Mouse (Mus musculus) C2C12 (cell line): ENCODE results near the gene Erbb4. TPM values are rescaled to one million over a fixed set of nuclear protein-coding genes. Genes with fewer than 3 reads are reported as not detected.

Source experiments
- H3K27me3 ChIP-seq: one replicate; pipeline ENCODE4 v1.6.1; 2011; ENCODE audit not compliant: control insufficient read depth, insufficient read depth, insufficient read length
- H3K36me3 ChIP-seq: one replicate; pipeline ENCODE4 v1.6.1; 2011; ENCODE audit not compliant: control insufficient read depth, insufficient read depth
- H3K4me3 ChIP-seq: one replicate; pipeline ENCODE4 v1.5.1; 2011; ENCODE audit warnings: mild to moderate bottlenecking, control low read depth; ENCODE audit not compliant: poor library complexity, insufficient read depth, severe bottlenecking
- H3K79me2 ChIP-seq: one replicate; pipeline ENCODE4 v1.6.1; 2011; ENCODE audit not compliant: control insufficient read depth, insufficient read depth
- H3K79me3 ChIP-seq: one replicate; pipeline ENCODE4 v1.6.1; 2011; ENCODE audit warnings: low read depth, control low read depth
- H3ac ChIP-seq: one replicate; pipeline ENCODE3; 2011; ENCODE audit warnings: low read depth; ENCODE audit not compliant: control insufficient read depth, insufficient read length
- CEBPB ChIP-seq: IDR thresholded peaks from one replicate; pipeline ENCODE4 v1.6.1; 2011; ENCODE audit warnings: low read depth, mild to moderate bottlenecking, control low read depth, moderate library complexity
- CTCF ChIP-seq: IDR thresholded peaks from one replicate; pipeline ENCODE4 v1.5.1; 2011; ENCODE audit not compliant: control insufficient read depth, insufficient read depth, insufficient read length
- FOSL1 ChIP-seq: IDR thresholded peaks from one replicate; pipeline ENCODE4 v1.8.0; 2011; ENCODE audit warnings: mild to moderate bottlenecking, low read length; ENCODE audit not compliant: poor library complexity, insufficient read depth, severe bottlenecking
- MAX ChIP-seq: IDR thresholded peaks from one replicate; pipeline ENCODE4 v1.6.1; 2011; ENCODE audit warnings: mild to moderate bottlenecking, control low read depth
- MYOD1 ChIP-seq: IDR thresholded peaks from one replicate; pipeline ENCODE4 v1.6.1; 2011; ENCODE audit warnings: low read depth; ENCODE audit not compliant: control insufficient read depth, insufficient read length
- MYOG ChIP-seq: IDR thresholded peaks from one replicate; pipeline ENCODE4 v1.6.1; 2011; ENCODE audit not compliant: control insufficient read depth, insufficient read length; ENCODE audit errors: extremely low read depth
- USF1 ChIP-seq: IDR thresholded peaks from one replicate; pipeline ENCODE4 v1.6.1; 2011; ENCODE audit warnings: low read depth, mild to moderate bottlenecking, control low read depth, moderate library complexity
- polyA plus RNA-seq: library from polyadenylated mRNA; unstranded; fragments of >200 nt; fragmentation: generic; extraction: Trizol; gene quantifications from one replicate; pipeline ENCODE4 v1.2.1, GENCODE M21; 2012; ENCODE audit warnings: missing spikeins

The Erbb4 gene
- polyA plus RNA-seq, 1 experiment, result not detected

GRCm38 (mm10) chr1:68134450-68134849, 973.4 kb downstream of the Erbb4 start:
- no peak overlapping the region for H3ac ChIP-seq
- no peaks in the 10 kb centered on the region for H3K27me3 ChIP-seq
- H3K79me2 ChIP-seq, result no peaks in the 10 kb centered on the region
- TF ChIP-seq MYOD1 (no peak), MAX (no peak), FOSL1 (no peak), CTCF (no peak), MYOG (no peak)
- H3K79me3 ChIP-seq, result no peaks in the 10 kb centered on the region
- H3K4me3 ChIP-seq, result no peak overlapping the region
- H3K36me3 ChIP-seq, result no peaks in the 10 kb centered on the region

- Histone ChIP-seq H3K79me3 (no peaks in the 10 kb centered on the region), H3ac (no peak overlapping the region), H3K36me3 (no peaks in the 10 kb centered on the region), H3K79me2 (no peaks in the 10 kb centered on the region), H3K4me3 (no peak overlapping the region), H3K27me3 (no peaks in the 10 kb centered on the region)
- TF ChIP-seq MAX, result no peak
- no peak for TF ChIP-seq MYOG
- no peak for TF ChIP-seq CEBPB
- TF ChIP-seq CTCF, result no peak
- TF ChIP-seq MYOD1, result no peak
- no peak for TF ChIP-seq USF1
- no peak for TF ChIP-seq FOSL1
Observed at GRCm38 (mm10) chr1:68123541-68123940, 984.3 kb downstream of the Erbb4 start.

GRCm38 (mm10) chr1:68120364-68120763, 987.5 kb downstream of the Erbb4 start:
- H3K4me3 ChIP-seq, result no peak overlapping the region
- TF ChIP-seq MAX (no peak), USF1 (no peak), MYOG (no peak), CTCF (no peak)
- no peaks in the 10 kb centered on the region for H3K79me2 ChIP-seq
- H3K36me3 ChIP-seq, result no peaks in the 10 kb centered on the region
- no peaks in the 10 kb centered on the region for H3K79me3 ChIP-seq
- H3ac ChIP-seq, result no peak overlapping the region
- H3K27me3 ChIP-seq, result no peaks in the 10 kb centered on the region

- no peak overlapping the region for H3ac ChIP-seq
- no peak overlapping the region for H3K4me3 ChIP-seq
- H3K79me3 ChIP-seq, result no peaks in the 10 kb centered on the region
- H3K27me3 ChIP-seq, result no peaks in the 10 kb centered on the region
- H3K79me2 ChIP-seq, result no peaks in the 10 kb centered on the region
- H3K36me3 ChIP-seq, result no peaks in the 10 kb centered on the region
- TF ChIP-seq MAX (no peak), CEBPB (no peak), USF1 (no peak), FOSL1 (no peak), MYOD1 (no peak)
Observed at GRCm38 (mm10) chr1:68115721-68116120, 992.1 kb downstream of the Erbb4 start.

GRCm38 (mm10) chr1:68106543-68106860, 1001.4 kb downstream of the Erbb4 start:
- Histone ChIP-seq H3K36me3 (no peaks in the 10 kb centered on the region), H3K4me3 (no peak overlapping the region), H3ac (no peak overlapping the region), H3K79me3 (no peaks in the 10 kb centered on the region), H3K79me2 (no peaks in the 10 kb centered on the region), H3K27me3 (no peaks in the 10 kb centered on the region)
- TF ChIP-seq MYOG, result no peak
- TF ChIP-seq MAX, result no peak
- no peak for TF ChIP-seq CEBPB
- no peak for TF ChIP-seq CTCF
- no peak for TF ChIP-seq MYOD1
- no peak for TF ChIP-seq USF1
- no peak for TF ChIP-seq FOSL1

- Histone ChIP-seq H3K4me3 (no peak overlapping the region), H3K79me3 (no peaks in the 10 kb centered on the region), H3K36me3 (no peaks in the 10 kb centered on the region), H3ac (no peak overlapping the region), H3K79me2 (no peaks in the 10 kb centered on the region), H3K27me3 (no peaks in the 10 kb centered on the region)
- TF ChIP-seq MYOD1, result no peak
- no peak for TF ChIP-seq MAX
- no peak for TF ChIP-seq FOSL1
- TF ChIP-seq CTCF, result no peak
- no peak for TF ChIP-seq CEBPB
- no peak for TF ChIP-seq MYOG
Observed at GRCm38 (mm10) chr1:68105834-68106542, 1001.9 kb downstream of the Erbb4 start.
